Mouse (Mus musculus): Measurements from ENCODE around the gene Ier2.

Gene Ier2

DNA sequence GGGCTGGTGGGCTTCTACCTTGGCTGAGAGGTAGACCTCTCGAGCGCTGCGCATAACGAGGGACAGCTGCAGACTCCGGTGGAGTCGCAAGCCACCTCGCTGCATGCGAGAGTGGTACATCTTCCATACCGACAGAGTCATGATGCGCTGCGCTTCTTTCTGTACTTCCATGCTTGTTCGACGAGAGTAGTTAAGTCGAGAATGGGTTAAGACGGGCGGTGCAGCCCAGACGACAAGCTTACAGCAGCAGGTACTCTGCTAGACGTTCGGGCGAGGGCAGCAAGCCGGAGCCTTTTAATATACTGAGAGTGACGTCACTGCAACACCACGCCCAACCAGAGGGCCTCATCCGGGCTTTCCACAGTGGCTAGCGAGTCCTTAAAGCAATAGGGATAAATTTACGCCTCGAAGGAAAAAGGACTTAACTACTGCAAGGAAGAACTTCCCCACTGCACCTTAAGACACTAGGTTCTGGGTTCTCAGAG is at the start of gene Ier2:
Gene Ier2 (minus strand): TSS at position 272 of the 485 bp plus-strand sequence.
- DNase-seq (ENCODE audit: low spot score): peak; percentile 93

DNA sequence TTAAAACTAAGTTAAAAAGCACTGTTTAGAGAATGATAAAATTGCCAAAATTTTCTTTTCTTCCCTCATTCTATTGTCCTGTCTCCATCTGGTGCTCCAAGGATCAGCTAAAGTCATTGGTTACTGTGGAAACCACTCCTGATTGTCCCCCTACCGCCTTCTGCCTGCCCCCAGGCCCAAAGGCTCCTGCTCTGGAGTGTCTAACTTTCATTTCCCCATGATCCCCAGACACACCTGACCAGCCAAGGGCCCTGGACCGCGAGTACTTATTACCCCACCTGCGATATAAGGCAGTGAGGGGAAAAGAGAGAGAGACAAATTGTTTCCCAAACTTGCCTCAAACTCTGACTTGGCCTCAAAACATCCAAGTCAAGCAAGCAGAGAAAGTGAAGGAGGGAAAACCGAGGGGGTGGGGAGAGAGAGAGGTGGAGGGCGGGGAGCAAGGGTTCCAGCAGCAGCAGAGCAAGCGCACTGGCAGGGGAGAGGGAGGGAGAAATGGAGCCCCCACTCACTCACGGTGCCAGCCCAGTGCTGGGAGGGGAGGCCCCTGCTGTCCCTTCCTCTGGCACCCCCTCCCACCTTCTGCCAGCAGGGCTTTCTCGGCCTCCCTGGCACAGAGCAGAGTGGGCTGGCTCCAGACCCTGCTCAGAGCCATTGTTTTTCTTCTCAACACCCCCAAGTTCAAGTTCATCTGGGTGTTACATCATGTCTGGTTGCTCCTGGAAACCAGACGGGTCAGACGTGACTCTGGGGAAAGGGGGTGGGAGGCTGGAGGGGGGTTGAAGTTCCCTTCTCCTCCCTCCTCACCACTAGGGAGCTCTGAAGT is 49.5 kb upstream of the Ier2 start:
- DNase-seq (ENCODE audit: low spot score): no peak

DNA sequence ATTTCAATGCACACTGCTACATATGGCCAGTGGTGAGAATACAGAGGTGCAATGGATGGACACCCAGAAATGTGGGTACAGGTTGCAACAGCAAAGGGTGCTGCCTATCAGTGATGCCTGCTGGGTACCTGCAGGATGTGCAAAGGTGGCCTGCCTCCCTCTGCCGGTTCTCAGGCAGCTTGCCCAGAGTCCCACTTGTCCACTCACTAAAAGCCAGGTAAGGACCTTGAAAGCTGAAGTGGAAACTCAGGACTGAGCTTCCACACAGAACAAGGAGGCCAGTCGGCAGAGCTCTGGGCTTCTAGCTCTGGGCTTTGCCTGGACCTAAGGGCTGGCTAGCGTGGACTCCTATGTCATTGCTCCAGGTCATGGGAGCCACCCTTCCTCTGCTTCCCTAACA is 48.7 kb upstream of the Ier2 start:
- no peak for DNase-seq (ENCODE audit: low spot score)

DNA sequence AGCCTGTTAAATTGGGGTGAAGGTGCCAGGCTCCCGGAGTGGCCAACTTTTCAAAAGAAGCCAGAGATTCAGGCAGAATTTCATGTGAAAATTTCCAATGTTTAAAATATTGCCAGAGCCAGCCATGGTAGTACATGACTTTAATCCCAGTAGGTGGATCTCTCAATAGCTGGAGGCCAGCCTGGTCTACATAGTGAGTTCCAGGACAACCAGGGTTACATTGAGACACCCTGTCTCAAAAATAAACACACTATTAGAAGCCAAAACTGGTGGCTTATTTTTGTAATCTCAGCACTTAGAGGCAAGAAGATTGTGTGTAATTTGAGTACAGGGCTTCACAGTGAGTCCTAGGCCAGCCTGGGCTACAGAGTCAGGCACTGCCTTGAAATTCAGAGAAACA is 47.3 kb upstream of the Ier2 start:
- no peak for DNase-seq (ENCODE audit: low spot score)

DNA sequence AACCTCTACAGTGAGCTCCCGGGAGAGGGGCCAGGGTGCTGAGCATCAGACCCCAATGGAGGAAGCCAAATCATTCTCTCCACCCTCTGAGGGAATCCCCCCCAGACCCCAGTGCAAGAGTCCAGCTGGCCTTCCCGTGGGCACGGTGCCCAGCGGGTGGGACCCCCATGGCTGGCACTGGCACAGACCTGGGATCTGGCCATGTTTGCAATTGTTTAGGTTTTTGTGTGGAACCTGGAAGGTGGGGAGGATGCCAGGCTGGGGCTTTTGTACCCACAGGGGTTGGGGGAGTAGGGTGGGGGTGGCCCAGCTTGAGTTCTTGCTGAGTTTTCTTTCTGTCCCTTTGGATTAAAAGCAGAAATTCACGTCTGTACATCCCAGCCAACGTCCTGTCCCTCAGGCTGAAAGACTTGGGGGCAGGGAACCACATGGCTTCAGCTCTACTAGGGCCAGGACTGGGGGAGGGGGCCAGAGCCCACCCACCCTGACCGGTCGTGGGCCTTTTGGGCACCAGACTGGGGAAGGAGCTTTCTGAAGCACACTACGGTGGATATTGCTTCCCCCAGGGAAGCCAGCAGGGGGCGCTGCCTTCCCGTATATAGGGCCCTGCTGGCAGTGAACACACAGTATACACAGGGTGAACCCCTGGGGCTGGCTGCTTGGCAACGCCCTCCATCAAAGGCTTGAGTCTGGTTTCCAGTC is 46.3 kb upstream of the Ier2 start:
- DNase-seq (ENCODE audit: low spot score): peak; percentile 91

DNA sequence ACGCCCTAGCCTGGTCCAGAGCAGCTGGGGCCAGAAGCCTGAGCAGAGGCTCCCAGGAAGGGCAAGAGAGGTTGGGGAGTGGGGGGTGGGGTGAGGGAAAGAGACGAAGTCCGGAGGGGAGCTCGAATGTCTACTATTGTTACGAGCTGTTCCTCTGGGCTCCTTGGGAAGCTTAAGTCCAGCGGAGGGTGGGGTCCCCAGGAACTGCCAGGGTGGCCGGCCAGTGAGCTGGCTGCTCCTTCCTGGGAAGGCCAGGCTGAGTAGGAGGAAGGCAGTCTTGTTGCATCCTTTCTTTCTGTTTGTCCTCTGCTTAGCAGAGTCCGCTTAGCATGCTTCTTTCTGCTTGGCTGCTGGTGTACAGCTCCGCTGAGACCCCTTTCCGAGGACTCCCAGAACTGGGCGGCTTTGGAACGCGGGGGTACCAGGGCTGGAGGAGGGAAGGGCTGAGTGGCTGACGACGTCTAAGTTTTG is 45.5 kb upstream of the Ier2 start:
- DNase-seq (ENCODE audit: low spot score): no peak

DNA sequence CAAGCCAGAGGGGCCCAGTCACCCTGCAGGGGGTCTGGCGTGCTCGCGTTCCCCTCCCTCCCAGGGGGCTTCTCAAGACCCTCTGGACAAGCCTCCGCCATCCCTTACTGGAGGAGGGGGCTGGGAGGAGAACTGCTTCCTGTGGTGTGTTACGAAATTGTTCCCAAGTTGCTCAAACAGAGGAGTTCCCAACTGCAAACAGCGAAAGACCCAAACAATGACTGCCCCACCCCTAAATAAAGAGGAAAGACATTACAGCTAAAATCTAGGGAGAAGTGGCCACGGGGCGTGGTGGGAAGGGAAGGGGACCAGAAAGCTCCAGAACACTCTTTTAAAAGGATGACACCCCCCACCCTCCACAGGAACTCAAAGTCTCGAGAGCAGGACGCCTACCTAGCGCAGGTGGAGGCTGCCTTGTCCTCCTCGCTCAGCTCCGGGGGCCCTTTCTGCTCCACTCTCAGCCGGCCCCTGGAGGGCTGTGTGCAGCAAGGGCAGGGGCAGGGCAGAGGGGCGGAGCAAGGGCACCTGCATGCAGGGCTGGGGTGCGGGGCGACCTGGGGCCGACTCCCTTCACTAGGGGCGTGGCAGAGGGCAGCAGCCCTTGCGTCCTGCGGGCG is 44.7 kb upstream of the Ier2 start:
- no peak for DNase-seq (ENCODE audit: low spot score)

DNA sequence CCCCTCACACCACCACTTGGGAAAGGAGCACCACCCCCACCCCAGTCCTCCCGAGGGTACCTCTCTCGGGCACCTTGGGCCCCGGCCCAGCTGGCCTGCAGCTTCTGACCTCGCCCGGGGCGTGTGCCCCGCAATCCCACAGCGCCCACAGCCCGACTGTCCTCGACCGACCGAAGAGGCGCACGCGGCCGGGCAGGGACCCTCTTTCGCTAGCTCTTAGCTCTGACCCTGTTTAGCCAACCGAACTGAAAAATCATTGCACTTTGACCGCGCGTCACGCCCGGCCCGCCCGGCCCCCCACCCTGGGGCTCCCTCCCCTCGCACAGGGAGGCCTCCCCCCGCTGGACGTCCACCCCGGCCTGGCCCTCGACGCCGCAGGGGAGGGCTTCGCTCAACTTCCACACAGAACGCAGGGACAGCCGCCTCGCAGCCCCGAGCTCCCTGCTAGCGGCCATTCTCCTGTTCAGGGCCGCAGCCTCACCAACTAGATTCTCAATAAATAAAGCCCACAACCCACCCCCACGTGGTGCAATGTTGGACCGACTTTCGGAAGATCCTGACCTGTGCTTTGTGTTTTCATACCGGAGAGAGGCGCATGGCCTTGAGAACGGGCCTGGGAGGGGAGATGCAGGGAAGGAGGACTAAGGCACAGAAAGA is 44.1 kb upstream of the Ier2 start:
- no peak for DNase-seq (ENCODE audit: low spot score)

DNA sequence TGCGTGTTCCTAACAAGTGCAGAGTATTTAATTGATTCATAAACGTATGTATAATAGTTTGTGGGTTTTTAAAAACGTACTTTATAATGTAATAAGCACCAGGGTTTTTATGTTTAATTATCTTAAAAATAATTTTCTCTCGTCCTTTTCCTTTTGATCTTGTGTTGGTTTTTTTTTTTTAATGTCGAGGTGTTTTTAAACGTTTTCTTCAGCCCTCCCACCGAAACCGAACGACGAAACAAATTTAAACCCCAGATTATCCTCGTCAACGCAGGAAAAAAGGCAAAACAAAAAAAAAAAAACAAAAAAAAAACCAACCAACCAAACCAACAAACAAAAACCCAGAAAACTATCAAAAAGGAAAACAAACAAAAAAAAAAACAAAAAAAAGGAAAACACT is 43.3 kb upstream of the Ier2 start:
- no peak for DNase-seq (ENCODE audit: low spot score)

DNA sequence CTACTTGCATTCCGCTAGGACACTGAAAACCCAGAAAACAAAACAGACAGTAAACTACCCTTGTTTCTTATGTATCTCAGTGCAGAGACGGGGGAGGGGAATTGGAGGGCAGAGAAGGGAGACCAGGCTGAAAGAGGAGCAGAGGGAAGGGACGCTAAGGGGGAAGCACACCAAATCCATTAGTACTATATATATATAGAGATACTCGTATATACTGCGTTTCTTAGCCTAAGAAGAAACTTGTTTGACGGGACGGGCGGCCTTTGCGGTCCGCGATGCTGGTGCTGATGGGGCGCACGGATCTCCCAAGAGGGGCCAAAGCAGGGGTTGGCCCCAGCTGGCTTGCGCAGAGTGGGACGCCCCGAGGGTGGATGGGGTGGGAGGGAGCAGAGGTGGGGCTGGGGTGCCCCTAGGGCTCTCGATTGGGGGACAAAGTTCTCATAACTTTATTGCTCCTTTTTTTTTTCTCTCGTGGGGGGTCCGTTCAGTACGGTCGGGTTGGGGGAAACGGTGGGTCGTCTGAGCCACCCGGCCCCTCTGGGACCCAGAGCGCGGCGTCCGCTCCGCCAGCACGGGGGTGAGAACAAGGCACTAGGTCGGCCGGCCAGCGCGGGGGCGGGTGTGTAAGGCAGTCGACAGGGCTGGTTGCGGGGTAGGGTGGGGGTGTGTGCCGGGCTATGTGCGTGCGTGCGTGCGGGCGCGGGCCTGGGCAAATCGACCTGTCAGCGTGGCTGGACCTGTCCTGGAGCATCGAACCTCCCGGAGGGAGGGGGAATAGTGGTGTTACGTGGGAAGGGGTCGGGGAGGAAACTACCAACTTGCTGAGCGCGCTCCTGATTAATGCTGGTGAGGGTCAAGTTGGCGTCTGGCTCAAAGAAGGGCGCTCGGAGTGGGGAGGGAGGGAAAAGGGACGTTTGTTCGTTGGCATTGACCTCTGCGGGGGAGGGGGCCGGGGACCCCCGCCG is 42.5 kb upstream of the Ier2 start:
- DNase-seq (ENCODE audit: low spot score): no peak

DNA sequence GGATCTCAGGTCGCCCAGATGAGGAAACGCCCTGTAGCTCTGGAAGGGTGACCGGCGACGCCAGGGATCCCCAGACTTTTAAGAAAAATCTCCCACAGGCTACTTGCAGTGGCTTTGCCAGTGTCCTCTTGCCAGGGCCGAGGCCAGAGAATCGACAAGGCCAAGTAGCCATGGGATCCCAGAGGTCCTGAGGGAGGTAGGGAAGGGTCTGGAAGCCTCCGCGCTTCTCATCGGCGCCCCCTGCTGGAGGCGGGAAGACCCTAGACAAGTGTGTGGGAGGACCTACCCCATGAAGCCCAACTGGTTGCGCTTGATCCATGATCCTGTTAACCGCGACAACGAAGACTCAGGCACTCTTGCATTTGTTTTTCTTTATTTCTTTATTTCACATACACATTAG is 41.7 kb upstream of the Ier2 start:
- DNase-seq (ENCODE audit: low spot score): peak; percentile 89

DNA sequence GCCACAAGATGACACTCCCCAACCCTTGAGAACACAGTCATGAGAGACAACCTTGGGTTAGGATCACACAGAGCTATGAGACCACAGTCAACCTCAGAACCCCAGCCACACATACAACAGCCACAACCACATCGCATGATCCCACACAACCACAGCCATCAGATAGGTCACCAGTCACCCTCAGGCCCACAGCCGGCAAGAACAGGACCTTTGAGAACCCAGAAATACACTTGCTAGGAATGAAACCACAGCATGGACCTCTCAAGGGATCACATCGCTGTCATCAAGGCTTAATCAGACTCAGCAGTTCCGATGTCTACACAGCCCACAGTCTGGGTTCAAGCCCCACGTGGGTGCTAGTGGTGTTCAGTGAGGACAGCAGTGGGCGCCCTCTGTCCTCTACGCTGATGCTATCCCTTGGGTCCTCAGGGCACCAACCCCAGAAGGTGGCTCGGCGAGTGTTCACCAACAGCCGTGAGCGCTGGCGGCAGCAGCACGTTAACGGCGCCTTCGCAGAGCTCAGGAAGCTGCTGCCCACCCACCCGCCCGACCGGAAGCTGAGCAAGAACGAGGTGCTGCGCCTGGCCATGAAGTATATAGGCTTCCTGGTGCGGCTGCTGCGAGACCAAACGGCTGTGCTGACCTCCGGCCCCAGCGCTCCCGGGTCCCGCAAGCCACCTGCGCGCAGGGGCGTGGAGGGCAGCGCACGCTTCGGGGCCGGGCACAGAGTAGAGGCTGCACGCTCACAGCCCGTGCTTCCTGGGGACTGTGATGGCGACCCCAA is 41.0 kb upstream of the Ier2 start:
- DNase-seq (ENCODE audit: low spot score): no peak

DNA sequence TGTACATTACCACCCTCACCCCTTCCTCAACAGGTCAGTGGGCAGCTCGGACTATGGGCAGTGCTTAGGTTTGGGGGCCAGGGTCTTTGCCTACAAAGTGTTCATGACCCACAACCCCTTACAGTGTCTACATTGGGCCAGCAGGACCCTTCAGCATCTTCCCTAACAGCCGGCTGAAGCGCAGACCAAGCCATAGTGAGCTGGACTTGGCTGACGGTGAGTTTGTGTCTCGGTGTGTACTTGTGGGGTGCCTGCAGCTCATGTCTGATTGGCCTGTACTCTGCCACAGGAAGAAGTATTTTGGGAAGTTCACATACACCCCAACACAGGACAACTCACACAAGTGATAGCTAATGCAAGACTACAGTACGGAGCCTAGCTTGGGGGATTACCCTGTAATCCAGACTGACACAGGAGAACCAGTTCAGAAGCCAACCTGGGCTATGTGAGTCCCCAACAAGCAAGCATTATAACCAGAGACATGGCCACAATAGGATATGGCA is 40.4 kb upstream of the Ier2 start:
- no peak for DNase-seq (ENCODE audit: low spot score)

DNA sequence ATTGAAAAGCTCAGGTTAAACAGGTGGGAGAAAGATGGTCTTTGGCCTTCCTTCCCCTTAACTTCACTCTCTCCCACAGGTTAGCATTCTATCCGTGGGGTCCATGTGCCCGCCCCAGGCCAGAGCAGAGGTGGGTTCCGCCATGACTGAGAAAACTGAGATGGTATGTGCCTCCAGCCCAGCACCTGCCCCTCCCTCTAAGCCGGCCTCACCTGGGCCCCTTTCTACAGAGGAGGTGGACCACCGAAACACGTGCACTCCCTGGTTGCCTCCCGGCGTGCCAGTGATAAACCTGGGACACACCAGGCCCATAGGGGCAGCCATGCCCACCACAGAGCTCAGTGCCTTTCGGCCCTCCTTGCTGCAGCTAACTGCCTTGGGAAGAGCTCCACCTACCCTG is 39.9 kb upstream of the Ier2 start:
- no peak for DNase-seq (ENCODE audit: low spot score)

DNA sequence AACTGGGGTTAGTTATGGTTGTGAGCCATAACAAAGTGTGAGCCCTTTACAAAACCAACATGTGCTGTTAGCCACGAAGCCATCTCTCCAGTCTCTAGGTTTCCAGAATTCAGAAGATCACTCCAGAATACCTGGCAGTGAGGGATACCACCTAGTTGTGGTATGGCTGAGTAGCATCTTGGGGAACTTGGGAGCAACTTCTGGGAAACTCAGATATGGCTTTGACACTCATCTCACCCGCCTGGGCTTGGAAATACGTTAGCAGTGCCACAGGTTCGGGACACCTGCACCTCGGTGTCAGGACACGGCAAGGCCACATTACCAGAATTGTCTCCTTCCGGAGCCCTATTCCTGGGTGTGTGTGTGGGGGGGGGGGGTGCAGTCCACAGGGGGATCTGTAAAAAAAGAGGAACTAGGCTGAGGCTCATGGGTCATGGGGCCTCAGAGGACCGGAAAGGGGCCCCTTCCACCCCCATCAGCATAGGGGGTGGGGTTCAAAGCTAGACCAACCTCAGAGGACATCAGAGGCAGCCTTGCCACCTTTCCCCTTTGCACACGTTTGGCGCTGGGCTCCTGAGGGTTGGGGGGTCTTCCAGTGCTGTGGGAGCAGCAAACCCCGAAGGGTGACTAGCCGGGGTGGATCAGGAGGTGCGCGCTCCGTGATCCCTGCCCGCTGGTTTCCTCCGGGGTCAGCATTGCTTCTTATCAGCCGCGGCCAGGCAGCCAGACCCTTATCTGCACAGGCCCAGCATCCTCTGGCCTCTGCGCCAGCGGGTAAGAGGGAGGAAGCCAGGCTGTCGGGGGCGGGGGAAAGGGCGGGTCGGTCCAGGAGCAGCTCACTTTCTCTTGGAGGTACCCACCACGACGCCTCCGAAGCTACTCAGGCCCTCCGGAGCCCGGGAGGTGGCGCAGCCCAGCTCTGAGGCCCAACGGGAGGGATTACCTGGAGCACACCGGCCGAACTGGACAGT is 38.6 kb upstream of the Ier2 start, which contains the start of gene Lyl1:
Gene Lyl1 (plus strand): TSS at position 517 of the 971 bp plus-strand sequence.
- peak; percentile 99 for DNase-seq (ENCODE audit: low spot score)

DNA sequence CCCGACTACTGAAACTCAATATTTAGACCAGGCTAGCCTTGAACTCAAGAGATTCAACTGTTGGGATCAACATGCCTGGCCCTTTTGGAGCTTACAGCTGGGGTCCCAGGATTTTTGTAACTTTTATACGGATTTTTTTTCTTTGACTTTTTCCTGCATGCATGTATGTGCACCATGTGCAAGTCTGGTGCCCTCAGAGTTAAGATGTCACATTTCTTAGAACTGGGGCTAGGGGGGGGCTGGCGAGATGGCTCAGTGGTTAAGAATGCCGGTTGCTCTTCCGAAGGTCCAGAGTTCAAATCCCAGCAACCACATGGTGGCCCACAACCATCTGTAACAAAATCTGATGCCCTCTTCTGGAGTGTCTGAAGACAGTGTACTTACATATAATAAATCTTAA is 37.9 kb upstream of the Ier2 start:
- DNase-seq (ENCODE audit: low spot score): no peak

DNA sequence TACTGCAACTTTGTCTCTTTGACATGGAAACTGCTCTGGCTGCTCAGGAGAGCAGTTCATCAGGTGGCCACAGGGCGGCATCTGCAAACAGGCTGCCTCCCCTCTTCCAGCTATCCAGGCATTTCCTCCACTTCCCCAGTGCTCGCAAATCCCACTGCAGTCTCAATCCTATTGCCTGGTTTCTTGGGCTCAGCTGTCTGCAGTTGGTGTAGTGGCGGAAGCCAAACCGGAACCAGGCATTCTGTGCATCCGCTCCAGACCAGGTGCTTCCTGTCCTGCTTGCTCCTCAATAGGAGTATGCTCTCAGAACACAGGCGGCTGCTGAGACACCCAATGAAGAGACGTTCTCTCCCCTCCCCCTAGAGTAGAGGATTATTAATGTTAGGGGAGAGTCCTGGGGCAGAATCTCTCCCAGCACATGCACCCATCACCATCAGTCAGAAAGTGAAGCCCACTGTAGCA is 37.2 kb upstream of the Ier2 start:
- no peak for DNase-seq (ENCODE audit: low spot score)

DNA sequence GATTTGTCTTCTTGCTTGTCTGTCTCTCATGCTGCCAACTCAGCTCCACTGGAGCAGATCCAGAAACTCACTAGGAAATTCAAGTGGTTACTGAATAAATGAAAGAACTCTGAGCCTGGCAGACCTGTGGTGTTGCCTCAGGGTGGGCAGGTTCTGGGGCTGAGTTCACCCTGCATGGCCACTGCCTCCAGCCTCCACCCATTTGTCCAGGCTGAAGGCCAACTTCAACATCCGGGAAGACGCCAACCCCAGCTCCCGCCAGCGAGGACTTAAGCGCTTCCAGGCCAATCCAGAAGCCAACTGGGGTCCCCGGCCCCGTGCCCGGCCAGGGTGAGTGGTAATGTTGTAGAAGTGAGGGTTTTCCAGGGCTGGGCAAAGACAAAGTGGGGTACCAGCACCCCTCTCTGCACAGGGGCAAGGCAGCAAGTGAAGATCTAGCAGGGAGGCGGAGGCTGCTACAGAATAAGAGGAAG is 36.3 kb upstream of the Ier2 start:
- DNase-seq (ENCODE audit: low spot score): no peak

DNA sequence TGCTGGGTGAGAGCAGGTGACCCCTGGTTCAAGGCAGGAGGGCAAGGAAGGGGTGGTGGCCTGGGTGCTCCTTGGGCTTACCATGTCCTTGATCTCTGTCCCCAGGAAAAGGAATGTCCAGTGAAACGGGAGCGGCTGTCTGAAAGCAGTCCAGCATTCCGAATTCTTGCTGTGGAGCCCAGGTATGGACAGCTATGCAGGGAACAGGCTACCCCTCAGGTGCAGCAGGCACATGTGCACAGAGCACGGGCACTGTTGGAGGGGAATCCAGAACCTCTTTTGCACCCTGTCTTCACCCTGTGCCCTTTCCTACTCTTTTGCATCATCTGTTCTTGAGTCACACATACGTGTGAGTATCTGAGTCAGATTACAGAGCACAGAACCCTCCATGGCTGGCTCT is 35.6 kb upstream of the Ier2 start:
- DNase-seq (ENCODE audit: low spot score): no peak

Data from c-Kit-positive CD71-positive TER-119-positive erythroid progenitor cells, embryonic 14.5 days (primary cell).